Mouse (Mus musculus) midbrain, embryonic 14.5 days (tissue): ENCODE measurements around the gene Cdc42bpg. TPM values are rescaled to one million over a fixed set of nuclear protein-coding genes. Genes with fewer than 3 reads are reported as not detected.

Experiments
- ATAC-seq: fragments of 200-750 bp; cut with Nextera tagmentation; 2 replicates; pipeline ENCODE4 v1.8.0; 2017; ENCODE audit warnings: moderate number of reproducible peaks, moderate library complexity; ENCODE audit not compliant: low FRiP score, low TSS enrichment
- DNase-seq: peaks from one replicate; pipeline ENCODE4 v3.0.0-alpha.2; 2015
- H3K27ac ChIP-seq: fragments of 300-500 bp; sonication (generic); replicated peaks from 2 replicates; pipeline ENCODE4 v1.5.1; 2014; ENCODE audit warnings: mild to moderate bottlenecking, low read depth, low read length, moderate library complexity
- H3K27me3 ChIP-seq: fragments of 300-500 bp; sonication (generic); 2 replicates; pipeline ENCODE4 v1.6.1; 2014; ENCODE audit warnings: low read length, control low read depth, mixed read lengths; ENCODE audit not compliant: control insufficient read depth, insufficient read depth
- H3K36me3 ChIP-seq: fragments of 300-500 bp; sonication (generic); 2 replicates; pipeline ENCODE4 v1.6.1; 2014; ENCODE audit warnings: low read length, control low read depth; ENCODE audit not compliant: control insufficient read depth, insufficient read depth
- H3K4me1 ChIP-seq: fragments of 300-500 bp; sonication (generic); 2 replicates; pipeline ENCODE4 v1.6.1; 2014; ENCODE audit warnings: mild to moderate bottlenecking, antibody characterized with exemption, low read length, control low read depth; ENCODE audit not compliant: control insufficient read depth, insufficient read depth
- H3K4me2 ChIP-seq: fragments of 300-500 bp; sonication (generic); 2 replicates; pipeline ENCODE4 v1.6.1; 2014; ENCODE audit warnings: mild to moderate bottlenecking, low read length, moderate library complexity
- H3K4me3 ChIP-seq: fragments of 300-500 bp; sonication (generic); replicated peaks from 2 replicates; pipeline ENCODE4 v1.5.1; 2014; ENCODE audit warnings: low read depth, low read length
- H3K9ac ChIP-seq: fragments of 300-500 bp; sonication (generic); replicated peaks from 2 replicates; pipeline ENCODE4 v1.6.1; 2014; ENCODE audit warnings: mild to moderate bottlenecking, low read length, moderate library complexity
- H3K9me3 ChIP-seq: fragments of 300-500 bp; sonication (generic); 2 replicates; pipeline ENCODE4 v1.6.1; 2016; ENCODE audit warnings: low read length, control low read depth, mixed read lengths; ENCODE audit not compliant: control insufficient read depth
- WGBS: fragments of 180-500 bp; shearing (Covaris S2); extraction: QIAGEN DNeasy Blood & Tissue Kit; methylation state at CpG from one replicate; pipeline ENCODE4 v1.1.7; 2014; 5-methylcytosine and 5-hydroxymethylcytosine counted together
- polyA plus RNA-seq: library from polyadenylated mRNA; unstranded; fragments of >200 nt; fragmentation: Nextera tagmentation; extraction: Ambion mirVana; gene quantifications from 2 replicates; pipeline ENCODE4 v1.2.1, GENCODE M21; 2014

Gene Cdc42bpg
- polyA plus RNA-seq, 1 experiment from 2014 or later = 0.43 TPM

DNA sequence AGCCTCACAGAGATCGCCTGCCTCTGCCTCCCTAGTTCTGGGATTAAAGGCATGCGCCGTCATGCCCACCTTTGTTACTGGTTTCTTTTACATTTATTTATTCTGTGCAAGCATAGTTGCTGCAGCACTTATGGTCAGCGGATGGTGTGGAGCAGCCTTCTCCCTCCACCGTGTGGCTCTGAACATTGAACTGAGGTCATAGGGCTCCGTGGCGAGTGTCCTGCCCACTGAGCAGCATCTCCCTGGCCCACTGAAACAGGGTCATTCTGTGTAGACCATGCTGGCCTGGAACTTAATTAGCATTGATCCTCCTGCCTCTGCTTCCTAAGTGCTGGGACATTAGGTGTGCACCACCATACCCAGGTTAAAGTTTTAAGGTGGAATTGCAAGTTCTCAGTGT, 25.7 kb upstream of the Cdc42bpg start:
- WGBS = 90% methylated on average over 7 of the region's 7 CpGs
- Histone ChIP-seq H3K9me3 (no peaks in the 10 kb centered on the region), H3K4me1 (peaks cover 28% of the 10 kb centered on the region), H3K36me3 (peaks cover 61% of the 10 kb centered on the region), H3K27ac (no peak overlapping the region), H3K4me3 (no peak overlapping the region), H3K27me3 (no peaks in the 10 kb centered on the region), H3K9ac (no peak overlapping the region), H3K4me2 (no peak overlapping the region)
- ATAC-seq = no peak
- DNase-seq = no peak

- 90% methylated on average over 14 of the region's 14 CpGs for WGBS
- Histone ChIP-seq H3K9me3 (no peaks in the 10 kb centered on the region), H3K4me3 (no peak overlapping the region), H3K4me2 (no peak overlapping the region), H3K9ac (no peak overlapping the region), H3K27ac (no peak overlapping the region), H3K4me1 (peaks cover 24% of the 10 kb centered on the region), H3K27me3 (no peaks in the 10 kb centered on the region), H3K36me3 (peaks cover 69% of the 10 kb centered on the region)
- DNase-seq (no peak), ATAC-seq (no peak)
These were observed 24.9 kb upstream of the Cdc42bpg start for GRCm38 (mm10) chr19:6281122-6282020.

GRCm38 (mm10) chr19:6283001-6283400, 23.3 kb upstream of the Cdc42bpg start:
- no peak for DNase-seq

DNA sequence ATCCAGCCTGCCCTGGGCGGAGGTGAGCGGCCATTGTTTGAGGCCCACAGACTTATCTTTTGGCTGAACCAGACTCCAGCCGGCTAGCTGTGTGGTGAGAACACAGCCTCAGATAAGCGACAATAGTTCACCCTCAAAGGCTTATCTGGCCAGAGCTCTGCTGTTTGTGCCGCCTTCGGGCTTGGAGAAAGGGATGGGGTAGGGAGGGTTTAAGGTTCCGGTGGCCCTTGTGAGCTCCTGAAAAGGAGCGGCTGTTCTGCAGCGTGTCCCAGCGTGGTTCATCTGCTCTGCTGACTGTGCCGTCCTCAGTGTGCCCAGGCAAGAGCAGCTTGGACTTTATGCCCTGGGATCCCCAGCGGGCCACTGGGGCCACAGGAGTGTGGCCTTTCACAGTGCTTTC, 21.8 kb upstream of the Cdc42bpg start:
- Histone ChIP-seq H3K9me3 (no peaks in the 10 kb centered on the region), H3K4me1 (peaks cover 6% of the 10 kb centered on the region), H3K9ac (no peak overlapping the region), H3K36me3 (peaks cover 80% of the 10 kb centered on the region), H3K27ac (no peak overlapping the region), H3K27me3 (no peaks in the 10 kb centered on the region), H3K4me3 (no peak overlapping the region), H3K4me2 (no peak overlapping the region)
- 93% methylated on average over 12 of the region's 12 CpGs for whole genome bisulfite sequencing
- DNase-seq (no peak), ATAC-seq (no peak)

More at GRCm38 (mm10) chr19:6283001-6283400, 23.3 kb upstream of the Cdc42bpg start:
- Histone ChIP-seq H3K9ac (no peak overlapping the region), H3K9me3 (no peaks in the 10 kb centered on the region), H3K27me3 (no peaks in the 10 kb centered on the region), H3K36me3 (peaks cover 80% of the 10 kb centered on the region), H3K4me1 (peaks cover 21% of the 10 kb centered on the region), H3K4me2 (no peak overlapping the region), H3K27ac (no peak overlapping the region), H3K4me3 (no peak overlapping the region)
- WGBS = 91% methylated on average over 5 of the region's 5 CpGs
- no peak for ATAC-seq

DNA sequence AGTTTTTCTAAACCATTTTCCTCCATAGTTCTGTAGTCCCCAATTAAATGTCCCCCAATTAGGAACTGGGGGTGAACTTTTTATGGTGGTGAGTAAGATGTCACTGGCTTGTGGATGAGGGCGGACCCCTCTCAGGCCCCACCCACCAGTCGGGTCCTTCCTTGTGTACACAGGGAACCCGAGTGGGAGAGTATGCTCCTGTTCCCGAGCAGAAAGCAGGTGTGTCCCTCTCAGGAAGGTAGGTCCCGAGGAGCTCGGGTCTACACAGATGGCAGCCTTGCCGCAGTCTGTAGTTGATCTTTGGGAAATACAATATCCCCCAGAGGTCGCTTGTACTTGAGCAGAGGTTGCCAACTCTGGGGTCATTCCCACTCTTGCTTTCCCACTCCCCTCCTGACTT, 21.0 kb upstream of the Cdc42bpg start:
- ATAC-seq (no peak), DNase-seq (no peak)
- no peaks in the 10 kb centered on the region for H3K9me3 ChIP-seq
- H3K4me1 ChIP-seq = no peaks in the 10 kb centered on the region
- no peak overlapping the region for H3K4me2 ChIP-seq
- H3K27ac ChIP-seq = no peak overlapping the region
- no peak overlapping the region for H3K4me3 ChIP-seq
- no peaks in the 10 kb centered on the region for H3K27me3 ChIP-seq
- H3K36me3 ChIP-seq = peaks cover 79% of the 10 kb centered on the region
- WGBS = 89% methylated on average over 8 of the region's 8 CpGs
- no peak overlapping the region for H3K9ac ChIP-seq

DNA sequence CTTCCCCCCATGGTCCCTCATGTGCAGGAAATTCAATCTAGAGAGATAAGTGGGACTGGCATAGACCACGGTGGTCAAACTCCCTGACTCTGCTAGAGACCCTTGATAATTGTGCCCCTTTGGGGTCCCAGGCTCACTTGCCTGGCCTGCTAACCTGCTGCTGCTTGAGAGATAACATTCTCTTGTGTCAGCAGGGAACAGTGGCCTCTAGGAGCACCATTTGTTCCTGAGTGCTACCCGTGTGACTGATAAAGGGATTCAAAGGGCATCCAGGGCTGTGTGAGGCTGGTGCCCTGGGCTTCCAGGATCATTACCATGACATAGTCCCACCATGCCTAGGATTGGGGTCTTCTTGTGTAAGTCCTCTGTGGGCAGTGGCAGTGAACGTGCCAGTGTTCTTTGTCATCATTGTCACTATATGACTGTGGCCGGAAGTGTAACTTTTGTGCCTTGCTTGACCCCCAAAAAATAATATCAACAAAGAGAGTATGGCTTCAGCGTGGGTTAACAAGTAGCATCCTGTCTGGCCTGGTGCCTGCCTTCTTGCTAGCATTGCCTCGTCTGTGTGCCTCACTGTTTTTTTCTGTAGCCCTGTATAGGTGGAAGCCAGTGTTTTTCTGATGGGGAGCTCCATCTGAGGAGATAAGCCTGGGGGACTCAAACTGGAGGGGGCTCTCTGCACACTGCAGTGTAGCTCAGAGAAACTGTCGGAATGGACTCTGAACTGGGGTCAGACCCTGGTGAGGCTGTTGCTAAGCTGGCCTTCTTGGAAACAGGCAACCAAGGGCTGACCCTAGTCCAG, 20.4 kb upstream of the Cdc42bpg start:
- H3K9ac ChIP-seq = no peak overlapping the region
- 89% methylated on average over 7 of the region's 7 CpGs for WGBS
- H3K4me3 ChIP-seq = no peak overlapping the region
- ATAC-seq (no peak), DNase-seq (no peak)
- H3K4me2 ChIP-seq = no peak overlapping the region
- no peaks in the 10 kb centered on the region for H3K4me1 ChIP-seq
- no peaks in the 10 kb centered on the region for H3K9me3 ChIP-seq
- no peak overlapping the region for H3K27ac ChIP-seq
- no peaks in the 10 kb centered on the region for H3K27me3 ChIP-seq
- H3K36me3 ChIP-seq = peaks cover 77% of the 10 kb centered on the region

- H3K4me1 ChIP-seq = no peaks in the 10 kb centered on the region
- H3K36me3 ChIP-seq = peaks cover 74% of the 10 kb centered on the region
- H3K27me3 ChIP-seq = no peaks in the 10 kb centered on the region
- H3K9ac ChIP-seq = no peak overlapping the region
- 88% methylated on average over 19 of the region's 19 CpGs for WGBS
- no peak overlapping the region for H3K4me3 ChIP-seq
- no peak for ATAC-seq
- no peak overlapping the region for H3K27ac ChIP-seq
- no peak overlapping the region for H3K4me2 ChIP-seq
- no peak for DNase-seq
- H3K9me3 ChIP-seq = no peaks in the 10 kb centered on the region
These were observed 19.5 kb upstream of the Cdc42bpg start for GRCm38 (mm10) chr19:6286434-6287401.

DNA sequence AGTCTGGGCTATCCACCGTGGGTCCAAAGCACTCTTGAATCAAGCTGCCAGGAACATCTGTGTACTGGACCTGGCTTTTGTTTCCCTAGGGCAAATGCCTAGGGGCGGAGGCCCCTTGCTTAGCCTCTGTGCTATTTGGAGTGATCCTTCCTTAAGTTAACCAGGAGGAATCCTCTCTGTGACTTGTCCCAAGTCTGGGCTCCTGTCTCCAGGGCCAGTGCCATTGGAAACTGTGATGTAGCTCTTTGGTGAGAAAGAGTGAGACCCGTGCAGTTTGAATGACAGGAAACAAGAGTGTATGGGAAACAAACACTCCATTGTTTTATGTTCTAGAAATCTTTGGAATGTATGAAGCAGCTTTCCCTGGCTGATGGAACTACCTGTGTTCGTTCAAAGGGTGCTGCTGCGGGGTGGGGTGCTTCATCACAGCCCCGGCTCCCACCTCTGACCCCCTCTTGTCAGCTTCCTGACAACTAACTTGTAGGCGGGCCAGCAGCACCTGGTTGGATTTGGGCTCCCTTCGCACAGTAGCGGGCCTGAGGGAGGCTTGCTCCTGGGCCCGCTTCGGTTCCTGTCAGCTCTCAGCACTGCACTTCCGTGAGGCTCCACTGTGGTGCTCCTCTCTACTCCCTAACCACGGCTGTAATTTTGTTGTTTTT, 17.9 kb upstream of the Cdc42bpg start:
- H3K27ac ChIP-seq = no peak overlapping the region

More for the DNA sequence above, 17.9 kb upstream of the Cdc42bpg start:
- no peaks in the 10 kb centered on the region for H3K4me1 ChIP-seq
- DNase-seq = no peak
- H3K27me3 ChIP-seq = no peaks in the 10 kb centered on the region
- no peak overlapping the region for H3K9ac ChIP-seq
- H3K36me3 ChIP-seq = peaks cover 68% of the 10 kb centered on the region
- no peak overlapping the region for H3K4me3 ChIP-seq
- WGBS = 84% methylated on average over 13 of the region's 13 CpGs
- ATAC-seq = no peak
- H3K4me2 ChIP-seq = no peak overlapping the region
- H3K9me3 ChIP-seq = no peaks in the 10 kb centered on the region
